Mouse (Mus musculus): ENCODE measurements at regions not wholly inside any gene's neighbourhood (a gene's known extent, or its start where the extent isn't known, plus 50 kb on each side); places are given as distances from the start of the nearest gene placed in this dataset.
A peak's percentile ranks its signal among the peaks of the same experiment; 100 is the strongest.

DNA sequence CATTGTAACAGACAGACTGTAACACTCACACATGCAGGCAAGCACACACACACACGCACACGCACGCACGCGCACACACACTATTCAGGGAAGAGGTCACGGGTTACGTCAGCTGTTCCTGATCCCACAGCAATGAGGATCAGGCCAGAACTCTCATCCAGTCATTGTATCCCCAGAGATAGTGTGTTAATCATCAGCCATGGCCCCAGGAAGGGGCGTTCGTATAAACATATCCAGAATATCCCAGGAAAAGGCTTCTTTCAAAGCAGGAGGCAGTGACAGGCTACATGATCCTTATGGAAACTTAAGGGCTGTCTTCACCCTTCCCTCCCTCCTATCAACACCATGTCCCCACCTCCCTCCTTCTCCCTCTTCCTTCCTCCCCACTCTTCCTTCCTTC lies 239.3 kb downstream of the Uaca start:
- Histone ChIP-seq H3K27ac (ENCODE audit: insufficient read depth, low read depth, low read length) (no peak overlapping the region), H3K4me3 (ENCODE audit: insufficient read depth, low read length) (no peak overlapping the region), H3K4me1 (ENCODE audit: control insufficient read depth, insufficient read depth, low read length) (peaks cover 9% of the 10 kb centered on the region)
- TF ChIP-seq POLR2A (IDR thresholded peaks at IDR 0.05; ENCODE audit: borderline replicate concordance, low read depth, low read length) (no peak), CTCF (IDR thresholded peaks at IDR 0.05; ENCODE audit: low read depth, low read length) (no peak)

- no peak overlapping the region for H3K4me3 ChIP-seq (ENCODE audit: insufficient read depth, low read length)
- TF ChIP-seq POLR2A (IDR thresholded peaks at IDR 0.05; ENCODE audit: borderline replicate concordance, low read depth, low read length) (no peak), CTCF (IDR thresholded peaks at IDR 0.05; ENCODE audit: low read depth, low read length) (no peak)
- H3K27ac ChIP-seq (ENCODE audit: insufficient read depth, low read depth, low read length) = no peak overlapping the region
- peaks cover 24% of the 10 kb centered on the region for H3K4me1 ChIP-seq (ENCODE audit: control insufficient read depth, insufficient read depth, low read length)
These were observed 247.7 kb downstream of the Uaca start for GRCm38 (mm10) chr9:61042063-61042462.

DNA sequence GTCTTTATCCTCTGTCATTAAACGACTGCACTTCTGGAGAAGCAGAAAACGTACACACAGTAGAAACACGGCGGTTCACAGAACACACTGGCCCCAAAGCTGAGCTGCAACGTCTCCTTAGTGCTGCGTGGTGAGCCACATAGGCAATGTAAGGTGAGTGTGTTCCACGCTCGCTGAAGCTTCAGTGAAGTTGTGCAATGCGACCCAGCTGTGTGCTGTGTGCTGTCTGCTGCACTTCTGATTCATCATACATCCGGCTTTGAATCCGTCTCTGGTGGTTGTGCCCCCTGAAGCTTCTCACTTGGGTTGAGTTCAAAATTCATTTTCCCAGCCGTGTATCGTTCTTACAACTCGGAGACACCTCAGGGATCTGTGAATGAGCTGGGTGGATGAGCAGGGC lies 250.6 kb downstream of the Uaca start:
- Histone ChIP-seq H3K4me3 (ENCODE audit: insufficient read depth, low read length) (no peak overlapping the region), H3K4me1 (ENCODE audit: control insufficient read depth, insufficient read depth, low read length) (peaks cover 24% of the 10 kb centered on the region), H3K27ac (ENCODE audit: insufficient read depth, low read depth, low read length) (no peak overlapping the region)
- TF ChIP-seq CTCF (IDR thresholded peaks at IDR 0.05; ENCODE audit: low read depth, low read length) = no peak
- no peak for TF ChIP-seq POLR2A (IDR thresholded peaks at IDR 0.05; ENCODE audit: borderline replicate concordance, low read depth, low read length)

DNA sequence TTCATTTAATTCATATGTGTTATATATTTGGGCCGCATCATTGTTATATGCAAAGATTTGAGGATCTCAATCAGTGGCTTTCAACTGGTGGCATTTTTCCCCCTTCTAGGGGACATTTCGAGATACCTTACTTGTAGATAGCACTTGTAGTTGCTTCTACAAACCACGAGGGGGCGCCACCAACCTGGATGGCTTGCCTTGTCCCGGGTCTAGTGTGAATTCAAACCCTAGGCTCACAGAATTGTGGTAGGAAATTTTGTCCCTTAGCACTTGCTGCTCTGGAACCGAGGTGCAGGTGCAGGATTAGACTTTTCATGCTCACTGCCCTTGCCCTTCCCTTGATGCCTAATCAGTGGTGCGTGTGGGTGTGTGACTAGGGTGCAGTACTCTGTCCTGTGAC lies 252.2 kb downstream of the Uaca start:
- Histone ChIP-seq H3K4me3 (ENCODE audit: insufficient read depth, low read length) (no peak overlapping the region), H3K27ac (ENCODE audit: insufficient read depth, low read depth, low read length) (no peak overlapping the region), H3K4me1 (ENCODE audit: control insufficient read depth, insufficient read depth, low read length) (peaks cover 22% of the 10 kb centered on the region)
- TF ChIP-seq CTCF (IDR thresholded peaks at IDR 0.05; ENCODE audit: low read depth, low read length) (peak; percentile 99), POLR2A (IDR thresholded peaks at IDR 0.05; ENCODE audit: borderline replicate concordance, low read depth, low read length) (no peak)

DNA sequence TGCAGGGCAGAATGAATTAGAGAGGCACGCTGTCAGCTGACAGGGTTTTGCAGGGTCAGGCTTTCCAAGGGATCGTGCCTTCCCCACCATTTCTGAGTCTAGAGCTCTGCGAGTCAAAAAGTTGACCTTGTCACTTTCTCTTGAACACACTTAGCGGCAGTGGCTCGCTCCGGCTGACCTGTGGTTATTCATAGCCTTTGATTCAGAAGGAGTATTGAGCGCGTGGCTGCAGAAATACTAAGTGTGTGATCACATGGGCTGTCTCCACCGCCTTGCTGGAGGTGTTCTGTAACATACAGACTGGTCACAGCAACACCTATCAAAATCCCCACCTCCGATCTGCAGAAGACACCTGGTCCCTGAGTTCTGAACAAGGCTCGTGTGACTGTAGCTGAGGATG lies 252.9 kb downstream of the Uaca start:
- H3K27ac ChIP-seq (ENCODE audit: insufficient read depth, low read depth, low read length) = no peak overlapping the region
- no peak for TF ChIP-seq POLR2A (IDR thresholded peaks at IDR 0.05; ENCODE audit: borderline replicate concordance, low read depth, low read length)
- no peak for TF ChIP-seq CTCF (IDR thresholded peaks at IDR 0.05; ENCODE audit: low read depth, low read length)
- peaks cover 15% of the 10 kb centered on the region for H3K4me1 ChIP-seq (ENCODE audit: control insufficient read depth, insufficient read depth, low read length)
- H3K4me3 ChIP-seq (ENCODE audit: insufficient read depth, low read length) = no peak overlapping the region

GRCm38 (mm10) chr9:61048576-61048975 lies 254.2 kb downstream of the Uaca start:
- Histone ChIP-seq H3K4me3 (ENCODE audit: insufficient read depth, low read length) (no peak overlapping the region), H3K4me1 (ENCODE audit: control insufficient read depth, insufficient read depth, low read length) (peaks cover 14% of the 10 kb centered on the region), H3K27ac (ENCODE audit: insufficient read depth, low read depth, low read length) (no peak overlapping the region)
- no peak for TF ChIP-seq POLR2A (IDR thresholded peaks at IDR 0.05; ENCODE audit: borderline replicate concordance, low read depth, low read length)
- TF ChIP-seq CTCF (IDR thresholded peaks at IDR 0.05; ENCODE audit: low read depth, low read length) = no peak

DNA sequence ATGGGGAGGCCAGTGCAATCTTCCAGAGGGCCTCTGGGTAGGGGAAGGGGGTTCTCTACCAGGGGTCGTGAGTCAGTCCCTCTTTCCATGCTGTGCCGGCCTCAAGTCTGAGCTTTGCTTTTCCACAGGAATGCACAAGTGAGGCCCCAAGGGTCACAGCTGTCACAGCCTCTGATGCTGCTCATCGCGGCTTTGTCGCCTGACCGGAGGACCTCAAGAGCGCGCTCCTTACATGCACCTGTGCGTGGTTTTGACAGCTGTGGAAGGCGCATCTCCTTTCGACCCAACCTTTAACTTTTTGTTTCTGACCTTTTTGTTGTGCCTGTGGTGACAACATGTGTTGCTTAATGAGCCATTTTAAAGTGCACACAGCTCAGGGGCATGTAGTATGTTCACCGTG lies 258.3 kb downstream of the Uaca start:
- Histone ChIP-seq H3K4me1 (ENCODE audit: control insufficient read depth, insufficient read depth, low read length) (peaks cover 30% of the 10 kb centered on the region), H3K27ac (ENCODE audit: insufficient read depth, low read depth, low read length) (no peak overlapping the region), H3K4me3 (ENCODE audit: insufficient read depth, low read length) (no peak overlapping the region)
- no peak for TF ChIP-seq CTCF (IDR thresholded peaks at IDR 0.05; ENCODE audit: low read depth, low read length)

DNA sequence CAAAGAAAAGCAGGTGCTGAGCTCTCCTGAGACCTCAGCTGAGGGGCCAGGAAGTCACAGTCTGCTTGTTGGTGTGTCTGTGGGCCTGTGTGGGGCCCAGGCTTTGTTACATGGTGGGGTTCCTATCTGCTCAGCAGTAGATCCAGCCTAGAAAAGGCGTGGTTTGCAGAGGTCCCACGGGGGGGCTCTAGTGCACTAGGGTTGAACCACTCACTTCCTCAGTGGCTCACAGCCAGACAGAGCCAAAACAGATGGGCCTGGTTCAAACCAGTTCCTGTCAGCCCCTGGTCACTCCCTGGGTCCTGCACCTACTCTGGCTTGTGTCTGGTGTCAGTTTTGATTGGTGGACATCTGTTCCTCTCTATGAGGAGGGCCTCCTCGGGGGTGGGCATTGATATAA lies 260.1 kb downstream of the Uaca start:
- H3K27ac ChIP-seq (ENCODE audit: insufficient read depth, low read depth, low read length) = no peak overlapping the region; the same call in 1 of the 2 replicates
- no peak overlapping the region for H3K4me3 ChIP-seq (ENCODE audit: insufficient read depth, low read length)
- TF ChIP-seq POLR2A (IDR thresholded peaks at IDR 0.05; ENCODE audit: borderline replicate concordance, low read depth, low read length) (no peak), CTCF (IDR thresholded peaks at IDR 0.05; ENCODE audit: low read depth, low read length) (no peak)
- peaks cover 35% of the 10 kb centered on the region for H3K4me1 ChIP-seq (ENCODE audit: control insufficient read depth, insufficient read depth, low read length)

- no peak overlapping the region for H3K27ac ChIP-seq (ENCODE audit: insufficient read depth, low read depth, low read length)
- TF ChIP-seq POLR2A (IDR thresholded peaks at IDR 0.05; ENCODE audit: borderline replicate concordance, low read depth, low read length) (no peak), CTCF (IDR thresholded peaks at IDR 0.05; ENCODE audit: low read depth, low read length) (no peak)
- peaks cover 35% of the 10 kb centered on the region for H3K4me1 ChIP-seq (ENCODE audit: control insufficient read depth, insufficient read depth, low read length)
- H3K4me3 ChIP-seq (ENCODE audit: insufficient read depth, low read length) = no peak overlapping the region
These were observed 261.1 kb downstream of the Uaca start for GRCm38 (mm10) chr9:61055392-61055791.

- Histone ChIP-seq H3K4me3 (ENCODE audit: insufficient read depth, low read length) (peak overlapping the region; percentile 17), H3K27ac (ENCODE audit: insufficient read depth, low read depth, low read length) (no peak overlapping the region), H3K4me1 (ENCODE audit: control insufficient read depth, insufficient read depth, low read length) (peaks cover 35% of the 10 kb centered on the region)
- TF ChIP-seq CTCF (IDR thresholded peaks at IDR 0.05; ENCODE audit: low read depth, low read length) (no peak; the same call in 1 of the 2 replicates), POLR2A (IDR thresholded peaks at IDR 0.05; ENCODE audit: borderline replicate concordance, low read depth, low read length) (no peak)
These were observed 261.8 kb downstream of the Uaca start for GRCm38 (mm10) chr9:61055928-61056730.

Measured in bone marrow macrophage, adult 2 months (primary cell).